Mouse (Mus musculus) liver, embryonic 14.5 days (tissue): ENCODE data around the gene Slc45a1.

Source experiments
- CTCF ChIP-seq: IDR thresholded peaks from 2 replicates; pipeline ENCODE4 v1.5.1; 2016; ENCODE audit warnings: antibody characterized with exemption, low read depth, control low read depth
- EP300 ChIP-seq: IDR thresholded peaks from 2 replicates; pipeline ENCODE4 v1.6.1; 2016; ENCODE audit warnings: antibody characterized with exemption, low read depth

GRCm38 (mm10) chr4:150656504-150656903 is 4.5 kb upstream of the Slc45a1 start:
- peak; percentile 28 for TF ChIP-seq CTCF
- no peak for TF ChIP-seq EP300
